Mouse (Mus musculus) erythroblast, embryonic 14.5 days (primary cell): ENCODE results near the gene Suz12. TPM values are rescaled to one million over a fixed set of nuclear protein-coding genes. Genes with fewer than 3 reads are reported as not detected.
"Not testable (repeated sequence)": the region's sequence is repeated elsewhere in the genome, so short reads cannot be mapped to it uniquely, and the experiment has no call there.

Experiments
- H3K27me3 ChIP-seq: 2 replicates; pipeline ENCODE4 v1.6.1; 2012; ENCODE audit warnings: inconsistent platforms; ENCODE audit not compliant: control insufficient read depth
- H3K36me3 ChIP-seq: 2 replicates; pipeline ENCODE4 v1.6.1; 2012; ENCODE audit warnings: mild to moderate bottlenecking, inconsistent platforms; ENCODE audit not compliant: control insufficient read depth
- H3K4me1 ChIP-seq: 2 replicates; pipeline ENCODE4 v1.6.1; 2012; ENCODE audit warnings: inconsistent platforms; ENCODE audit not compliant: control insufficient read depth
- H3K4me3 ChIP-seq: replicated peaks from 2 replicates; pipeline ENCODE3; 2012; ENCODE audit warnings: moderate library complexity, mild to moderate bottlenecking, inconsistent platforms
- H3K9me3 ChIP-seq: 2 replicates; pipeline ENCODE4 v1.6.1; 2012; ENCODE audit warnings: low read length, inconsistent platforms, mixed read lengths; ENCODE audit not compliant: control insufficient read depth
- GATA1 ChIP-seq: IDR thresholded peaks from 2 replicates; pipeline ENCODE4 v1.6.1; 2012; ENCODE audit warnings: low read length, inconsistent platforms, mixed read lengths
- TAL1 ChIP-seq: IDR thresholded peaks from 3 replicates; pipeline ENCODE4 v1.6.1; 2012; ENCODE audit warnings: low read length, inconsistent platforms, mixed read lengths
- polyA plus RNA-seq: library from polyadenylated mRNA; stranded (reverse); fragments of >175 nt; gene quantifications from 2 replicates; pipeline ENCODE4 v1.2.3, GENCODE M21; 2012

Suz12 gene
- polyA plus RNA-seq, 1 experiment = 1.1 TPM

GRCm38 (mm10) chr11:79990120-79990519 lies 2.8 kb upstream of the Suz12 start:
- Histone ChIP-seq H3K4me3 (no peak overlapping the region), H3K4me1 (peaks cover 20% of the 10 kb centered on the region), H3K9me3 (no peaks in the 10 kb centered on the region), H3K27me3 (no peaks in the 10 kb centered on the region), H3K36me3 (peaks cover under 1% of the 10 kb centered on the region)
- TF ChIP-seq GATA1 (no peak), TAL1 (no peak)

- H3K27me3 ChIP-seq = no peaks in the 10 kb centered on the region
- no peak for TF ChIP-seq GATA1
- no peak for TF ChIP-seq TAL1
- H3K36me3 ChIP-seq = peaks cover 14% of the 10 kb centered on the region
- H3K9me3 ChIP-seq = no peaks in the 10 kb centered on the region
- H3K4me1 ChIP-seq = peaks cover 23% of the 10 kb centered on the region
- peak overlapping the region; percentile 88 for H3K4me3 ChIP-seq
These were observed 1.3 kb upstream of the Suz12 start for GRCm38 (mm10) chr11:79991600-79991999.

- H3K9me3 ChIP-seq = no peaks in the 10 kb centered on the region
- TF ChIP-seq GATA1 = no peak
- no peaks in the 10 kb centered on the region for H3K27me3 ChIP-seq
These were observed 793 bp upstream of the Suz12 start for GRCm38 (mm10) chr11:79992035-79992591.

GRCm38 (mm10) chr11:79993356-79994270 lies 707 bp downstream of the Suz12 start:
- Histone ChIP-seq H3K9me3 (no peaks in the 10 kb centered on the region), H3K27me3 (no peaks in the 10 kb centered on the region), H3K36me3 (peaks cover 32% of the 10 kb centered on the region), H3K4me3 (peak overlapping the region; percentile 88), H3K4me1 (peaks cover 23% of the 10 kb centered on the region)
- TF ChIP-seq GATA1 (no peak), TAL1 (no peak)

More at GRCm38 (mm10) chr11:79992035-79992591, 793 bp upstream of the Suz12 start:
- Histone ChIP-seq H3K4me1 (peaks cover 23% of the 10 kb centered on the region), H3K4me3 (peak overlapping the region; percentile 88), H3K36me3 (peaks cover 19% of the 10 kb centered on the region)

- H3K4me1 ChIP-seq = peaks cover 23% of the 10 kb centered on the region
- TF ChIP-seq TAL1 (no peak), GATA1 (no peak)
- no peaks in the 10 kb centered on the region for H3K9me3 ChIP-seq
- H3K27me3 ChIP-seq = no peaks in the 10 kb centered on the region
- H3K36me3 ChIP-seq = peaks cover 40% of the 10 kb centered on the region
- peak overlapping the region; percentile 88 for H3K4me3 ChIP-seq
These were observed 1.5 kb downstream of the Suz12 start for GRCm38 (mm10) chr11:79994271-79994988.

GRCm38 (mm10) chr11:80016533-80016932 lies 23.6 kb downstream of the Suz12 start:
- H3K9me3 ChIP-seq, H3K27me3 ChIP-seq, H3K4me3 ChIP-seq, H3K4me1 ChIP-seq: not testable (repeated sequence)
- peaks cover 98% of the 10 kb centered on the region for H3K36me3 ChIP-seq

- Histone ChIP-seq H3K9me3 (no peaks in the 10 kb centered on the region), H3K27me3 (no peaks in the 10 kb centered on the region), H3K4me1 (no peaks in the 10 kb centered on the region), H3K4me3 (no peak overlapping the region), H3K36me3 (peaks cover 98% of the 10 kb centered on the region)
- TF ChIP-seq GATA1 (no peak), TAL1 (no peak)
These were observed 26.9 kb downstream of the Suz12 start for GRCm38 (mm10) chr11:80019792-80020191.

- no peak for TF ChIP-seq GATA1
- no peak for TF ChIP-seq TAL1
These were observed 28.4 kb downstream of the Suz12 start for GRCm38 (mm10) chr11:80021306-80021705.

GRCm38 (mm10) chr11:80037495-80037894 lies 44.6 kb downstream of the Suz12 start:
- TF ChIP-seq TAL1 (no peak), GATA1 (no peak)
- Histone ChIP-seq H3K4me1 (no peaks in the 10 kb centered on the region), H3K27me3 (no peaks in the 10 kb centered on the region), H3K9me3 (no peaks in the 10 kb centered on the region), H3K36me3 (peaks cover 50% of the 10 kb centered on the region), H3K4me3 (no peak overlapping the region)

More at GRCm38 (mm10) chr11:80021306-80021705, 28.4 kb downstream of the Suz12 start:
- Histone ChIP-seq H3K9me3 (no peaks in the 10 kb centered on the region), H3K27me3 (no peaks in the 10 kb centered on the region), H3K4me1 (no peaks in the 10 kb centered on the region), H3K4me3 (no peak overlapping the region), H3K36me3 (peaks cover 98% of the 10 kb centered on the region)
